Mouse (Mus musculus) telencephalon, adult 2 months (tissue): ENCODE measurements around the gene Gas2l3.

ENCODE experiments used
- DNase-seq: peaks from one replicate; pipeline ENCODE4 v3.0.0-alpha.2; 2011; ENCODE audit warnings: low read depth, low spot score

Gene Gas2l3

DNA sequence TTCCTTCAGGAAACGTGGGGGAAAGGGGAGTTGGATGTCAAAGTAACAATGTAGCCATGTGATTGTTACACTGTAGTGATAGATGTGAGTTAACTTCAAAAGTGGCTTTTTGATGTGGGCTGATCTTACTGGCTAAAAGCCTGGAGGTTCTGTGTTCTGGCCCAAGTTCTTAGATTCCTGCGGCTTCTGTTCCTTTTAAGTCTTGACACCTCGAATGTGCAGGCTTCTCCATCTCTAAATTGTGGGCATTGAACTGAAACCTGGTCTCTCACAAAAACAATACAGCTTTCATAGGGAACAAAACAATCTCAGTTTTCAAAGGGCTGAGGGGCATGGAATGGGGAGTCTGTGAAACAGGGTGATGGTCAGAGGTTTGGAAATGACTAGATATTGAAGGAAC, 614 bp upstream of the Gas2l3 start:
- DNase-seq: no peak

DNA sequence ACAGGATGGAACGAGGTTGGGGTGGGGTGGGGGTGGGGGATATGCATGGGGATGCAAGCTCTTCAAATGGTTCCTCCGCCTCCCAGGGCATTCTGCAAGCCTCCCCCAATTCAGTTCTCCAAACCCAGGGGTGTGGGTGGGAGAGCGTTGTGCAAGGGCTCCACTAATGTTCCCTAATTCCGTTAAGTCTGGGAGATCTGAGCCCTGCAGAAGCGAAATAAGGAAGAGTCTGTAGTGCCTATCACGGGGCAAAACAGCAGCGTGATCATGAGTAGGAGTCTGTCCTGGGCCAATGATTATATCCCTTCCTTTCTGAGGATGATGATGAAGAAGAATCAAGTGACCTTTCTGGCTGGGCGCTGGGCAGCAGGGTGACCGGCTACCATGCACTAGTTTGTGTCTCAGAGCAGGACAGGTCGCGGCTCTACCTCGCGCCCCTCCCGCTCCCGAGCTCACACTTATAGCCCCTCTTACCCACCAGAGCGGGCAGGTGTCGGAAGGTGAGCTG, 598 bp downstream of the Gas2l3 start:
- DNase-seq: no peak

DNA sequence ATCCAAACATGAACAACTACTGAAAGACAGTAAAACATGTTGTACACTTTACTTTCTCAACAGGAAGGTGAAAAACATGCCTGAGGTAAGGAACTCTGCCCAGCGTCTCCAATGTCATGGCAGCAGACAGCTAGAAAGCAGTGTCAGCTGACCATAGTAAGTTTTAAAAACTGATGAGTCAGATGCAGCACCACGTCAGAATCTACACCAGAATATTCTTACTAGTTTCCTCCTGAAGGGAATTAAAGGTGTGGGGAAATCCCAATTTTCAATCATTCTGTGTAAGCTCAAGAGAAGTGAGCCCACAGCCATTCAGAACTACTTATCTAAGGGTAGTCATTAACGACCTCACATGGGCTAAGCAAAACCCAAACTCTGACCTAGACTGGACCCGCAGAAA, 1.1 kb downstream of the Gas2l3 start:
- DNase-seq: no peak

GRCm38 (mm10) chr10:89441961-89442360, 1.8 kb downstream of the Gas2l3 start:
- DNase-seq: no peak

GRCm38 (mm10) chr10:89439380-89439779, 4.4 kb downstream of the Gas2l3 start:
- no peak for DNase-seq

- DNase-seq: no peak
Measured at GRCm38 (mm10) chr10:89437996-89438395, 5.8 kb downstream of the Gas2l3 start.

GRCm38 (mm10) chr10:89437472-89437871, 6.3 kb downstream of the Gas2l3 start:
- DNase-seq: no peak

- no peak for DNase-seq
Measured at GRCm38 (mm10) chr10:89435920-89436319, 7.8 kb downstream of the Gas2l3 start.

DNA sequence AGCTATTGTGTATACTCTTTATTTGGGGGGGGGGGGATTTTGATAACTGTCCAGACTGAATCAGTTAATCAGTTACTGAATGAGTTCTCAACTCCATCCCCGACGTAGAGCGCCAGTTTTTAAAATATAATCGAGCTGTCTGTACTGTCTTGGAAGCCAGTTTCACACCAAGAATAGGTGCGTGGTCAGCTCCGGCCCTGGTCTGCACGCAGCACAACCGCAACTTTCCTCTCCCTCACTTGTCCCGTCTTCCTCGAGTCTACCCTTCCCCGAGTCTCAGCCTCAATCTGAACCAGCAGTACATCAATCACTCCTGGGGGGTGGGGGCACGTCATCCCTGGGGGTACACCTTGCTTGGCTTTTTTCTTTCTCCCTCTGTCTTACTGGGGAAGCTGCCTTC, 8.4 kb downstream of the Gas2l3 start:
- DNase-seq: no peak

DNA sequence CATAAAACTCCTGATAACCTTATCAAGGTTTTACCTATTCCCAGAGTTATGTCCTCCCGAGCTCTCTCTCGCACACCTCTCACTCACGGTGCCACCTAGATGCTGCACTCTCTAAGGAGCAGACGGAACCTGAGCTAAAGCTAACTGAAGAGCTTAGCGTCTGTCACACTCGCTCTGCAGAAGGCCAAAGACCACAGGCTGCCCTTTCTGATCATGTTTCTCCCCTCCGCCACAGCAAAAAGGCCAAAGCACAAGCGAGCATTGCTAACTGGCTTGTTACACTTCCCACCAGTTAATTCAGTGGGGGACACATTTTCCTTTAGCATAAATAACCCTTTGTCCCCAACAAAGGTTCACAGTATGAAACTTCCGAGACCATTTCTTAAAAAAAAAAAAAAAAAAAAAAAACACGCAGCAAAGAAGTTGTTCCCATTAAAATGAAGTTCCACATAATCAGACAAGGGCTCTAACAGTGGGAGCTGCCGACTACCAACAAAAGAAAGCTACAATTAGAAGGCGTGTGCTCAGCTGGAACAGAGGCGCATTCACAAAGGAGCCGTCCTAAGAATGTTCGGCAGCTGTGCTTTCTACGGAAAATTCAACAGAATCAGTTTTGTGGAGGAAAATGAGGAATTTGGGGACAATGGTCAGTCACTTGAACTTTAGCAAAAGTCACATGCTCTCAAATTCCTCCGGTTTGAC, 9.1 kb downstream of the Gas2l3 start:
- DNase-seq: no peak

GRCm38 (mm10) chr10:89432743-89433142, 11.0 kb downstream of the Gas2l3 start:
- DNase-seq: no peak

GRCm38 (mm10) chr10:89430751-89431150, 13.0 kb downstream of the Gas2l3 start:
- DNase-seq: no peak

DNA sequence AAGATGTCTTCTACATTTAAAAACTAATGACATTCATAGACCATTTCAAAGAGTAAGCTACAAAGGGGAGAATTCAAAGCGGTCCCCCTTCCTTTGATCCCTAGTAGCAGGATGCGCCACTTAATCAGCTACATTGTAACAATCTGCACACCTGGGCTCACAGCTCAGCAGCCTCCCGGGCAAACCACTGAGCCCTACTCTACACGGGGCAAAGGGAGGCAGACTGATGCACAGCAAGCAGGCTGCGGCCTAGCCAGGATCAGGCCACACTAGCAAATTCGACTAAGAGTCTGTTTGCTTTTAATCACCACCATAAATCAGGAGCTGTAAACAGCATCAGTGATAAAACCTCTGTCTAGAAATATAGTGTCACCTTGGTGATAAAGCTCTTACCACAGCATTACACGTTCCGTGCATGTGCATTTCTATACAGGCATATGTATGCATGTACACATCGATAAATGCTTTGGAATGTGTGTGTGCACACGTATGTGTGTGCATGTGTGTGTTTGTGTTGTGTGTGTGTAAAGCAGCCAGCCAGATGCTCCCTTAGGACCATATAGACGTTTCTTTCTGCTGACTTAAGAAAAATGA, 18.9 kb downstream of the Gas2l3 start:
- DNase-seq: no peak

- DNase-seq: no peak
Measured at GRCm38 (mm10) chr10:89424217-89424616, 19.6 kb downstream of the Gas2l3 start.

- no peak for DNase-seq
Measured at GRCm38 (mm10) chr10:89423164-89423778, 20.5 kb downstream of the Gas2l3 start.

- no peak for DNase-seq
Measured at GRCm38 (mm10) chr10:89422504-89423158, 21.1 kb downstream of the Gas2l3 start.

DNA sequence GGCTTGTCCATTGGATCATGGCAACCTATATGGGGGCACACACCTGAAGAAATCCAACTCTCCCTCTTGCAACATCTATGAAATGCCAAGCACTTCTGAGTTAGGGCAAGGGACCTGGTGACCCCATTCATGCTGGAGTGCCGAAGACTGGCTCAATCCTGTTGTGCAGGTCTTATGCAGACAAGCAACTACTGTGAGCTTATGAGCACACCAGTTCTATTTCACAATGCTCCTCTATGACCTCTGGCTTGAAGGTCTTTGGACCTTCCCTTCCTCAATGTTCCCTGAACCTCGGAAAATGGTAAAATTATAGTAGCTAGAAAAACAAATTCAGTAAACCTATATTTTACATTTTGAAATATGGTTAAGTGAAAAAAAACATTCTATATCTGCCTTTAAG, 25.8 kb downstream of the Gas2l3 start:
- DNase-seq: no peak

DNA sequence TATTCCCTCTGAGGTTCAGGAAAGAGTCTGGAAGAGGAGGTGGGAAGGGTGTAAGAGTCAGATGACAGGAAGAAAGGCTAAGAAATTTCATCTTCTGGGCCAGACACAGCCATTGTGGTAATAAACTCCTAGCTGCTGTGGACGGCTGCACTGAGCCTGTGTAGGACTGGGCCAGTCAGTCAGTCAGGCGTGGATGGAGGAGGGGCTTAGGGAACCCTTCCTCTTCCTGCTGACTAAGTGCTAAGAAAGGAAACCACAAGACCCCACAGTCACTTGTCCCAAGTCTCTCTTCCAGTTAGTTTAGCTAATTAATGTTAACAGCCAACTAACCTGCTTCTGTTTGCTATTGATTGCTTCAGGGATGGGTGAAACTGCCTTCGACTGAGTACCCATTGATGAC, 28.3 kb downstream of the Gas2l3 start:
- DNase-seq: no peak

- no peak for DNase-seq
Measured at GRCm38 (mm10) chr10:89407551-89407950, 36.2 kb downstream of the Gas2l3 start.

- no peak for DNase-seq
Measured at GRCm38 (mm10) chr10:89406733-89407484, 36.9 kb downstream of the Gas2l3 start.

GRCm38 (mm10) chr10:89404936-89405335, 38.8 kb downstream of the Gas2l3 start:
- DNase-seq: no peak
